Mouse (Mus musculus) G1E (cell line): Measurements from ENCODE around the gene Cwf19l1.

Experiments used
- CTCF ChIP-seq: IDR thresholded peaks from 2 replicates; pipeline ENCODE4 v1.5.1; 2012; ENCODE audit warnings: low read depth, low read length, inconsistent platforms, mixed read lengths
- GATA1 ChIP-seq: IDR thresholded peaks from 2 replicates; pipeline ENCODE4 v1.6.1; 2012; ENCODE audit warnings: borderline replicate concordance, low read length, inconsistent platforms, mixed read lengths

- no peak for TF ChIP-seq CTCF
- no peak for TF ChIP-seq GATA1
These were observed 34.8 kb downstream of the Cwf19l1 start for GRCm38 (mm10) chr19:44100840-44101239.
